Mouse (Mus musculus): ENCODE results near the gene Jph3.

The Jph3 gene

DNA sequence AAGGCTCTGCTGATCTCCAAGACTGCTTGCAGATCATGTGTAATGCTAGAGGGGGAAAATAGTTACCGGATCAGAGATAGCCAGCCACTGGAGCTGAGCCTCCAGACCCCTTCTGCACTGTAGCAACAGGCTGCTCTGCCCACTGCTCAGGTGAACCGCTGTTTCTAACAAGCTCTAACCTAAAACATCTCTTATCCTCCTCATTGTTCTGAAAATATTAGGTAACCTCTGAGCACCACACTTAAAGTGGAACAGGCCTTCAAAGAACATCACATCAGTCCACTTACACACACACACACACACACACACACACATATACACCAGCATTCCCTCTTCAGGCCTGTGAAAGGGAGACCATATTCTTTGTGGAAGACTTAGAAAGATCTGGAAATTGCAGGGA, 102.6 kb downstream of the Jph3 start:
- DNase-seq (ENCODE audit: low spot score) = no peak

DNA sequence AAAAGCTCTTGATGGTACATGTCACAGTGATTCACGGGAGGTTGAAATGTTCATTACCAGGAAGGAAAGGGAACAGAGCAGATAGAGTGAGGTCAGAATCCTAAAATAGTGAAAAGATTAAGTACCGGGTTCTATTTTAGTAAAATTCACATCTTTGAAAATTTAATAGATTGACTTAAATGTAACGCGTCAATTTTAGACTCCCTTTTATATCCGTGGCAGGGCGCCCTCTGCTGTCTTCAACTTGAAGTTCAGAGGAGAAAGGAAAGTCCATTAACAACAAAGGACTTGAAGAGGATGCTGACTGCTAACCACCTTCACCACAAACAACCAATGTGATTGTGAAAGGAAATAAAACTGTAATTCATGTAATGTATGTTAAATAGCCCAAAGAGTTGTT, 103.1 kb downstream of the Jph3 start:
- peak; percentile 78 for DNase-seq (ENCODE audit: low spot score)

DNA sequence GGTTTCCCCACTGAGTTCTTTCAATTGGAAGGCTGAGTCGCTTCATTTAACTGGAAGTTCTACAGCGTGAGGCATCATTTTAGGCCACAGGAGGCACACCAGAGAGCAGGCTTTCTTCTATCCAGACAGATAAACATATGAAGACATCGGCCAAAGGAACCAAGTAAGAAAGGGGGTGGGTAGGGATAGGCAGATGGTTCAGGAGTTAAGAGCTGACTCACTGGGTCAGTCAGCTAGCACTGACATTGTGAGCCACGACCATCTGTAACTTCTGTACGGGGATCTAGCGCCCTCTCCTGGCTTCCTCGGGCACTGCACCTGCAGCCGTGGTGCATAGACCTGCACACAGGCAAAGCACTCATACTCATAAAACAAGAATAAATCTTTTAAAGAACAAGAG, 111.8 kb downstream of the Jph3 start:
- no peak for DNase-seq (ENCODE audit: low spot score)

DNA sequence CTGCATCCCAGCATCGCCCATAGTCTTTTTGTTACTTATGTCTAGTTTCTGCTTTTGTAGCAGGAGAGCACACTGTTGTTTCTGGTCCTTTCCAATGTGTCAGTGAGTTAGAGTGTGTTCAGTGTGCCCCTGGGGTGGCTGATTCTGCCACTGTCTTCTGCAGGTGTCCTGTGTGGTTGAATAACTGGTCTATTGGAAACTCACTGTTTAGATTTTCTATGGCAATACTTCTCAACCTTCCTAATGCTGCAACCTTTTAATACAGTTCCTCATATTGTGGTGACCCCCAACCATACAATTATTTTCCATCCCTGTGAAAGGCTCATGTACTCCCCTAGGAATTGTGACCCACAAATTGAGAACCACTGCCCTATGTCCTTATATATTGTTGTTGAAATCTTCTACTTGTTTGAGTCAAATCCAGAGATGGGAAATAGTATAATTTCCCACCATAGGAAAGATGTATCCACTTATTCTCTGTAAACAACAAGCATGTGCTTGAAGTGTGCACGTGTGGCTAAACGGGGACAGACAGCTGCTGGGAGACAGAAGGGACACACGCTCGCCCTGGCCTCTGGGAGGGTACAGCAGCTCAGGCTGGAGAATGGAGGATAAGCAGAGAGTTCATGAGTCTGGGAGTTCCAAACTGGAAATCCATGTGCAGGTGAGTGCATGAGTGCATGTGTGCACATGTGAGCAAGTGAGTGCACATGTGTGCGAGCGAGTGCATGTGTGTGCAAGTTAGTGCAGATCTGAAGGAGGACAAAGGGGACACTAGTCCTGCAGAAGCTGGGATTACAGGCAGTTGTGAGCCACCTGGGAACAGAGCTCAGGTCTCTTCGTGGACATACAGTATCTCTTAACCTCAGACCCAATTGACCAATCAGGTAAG, 112.9 kb downstream of the Jph3 start:
- no peak for DNase-seq (ENCODE audit: low spot score)

DNA sequence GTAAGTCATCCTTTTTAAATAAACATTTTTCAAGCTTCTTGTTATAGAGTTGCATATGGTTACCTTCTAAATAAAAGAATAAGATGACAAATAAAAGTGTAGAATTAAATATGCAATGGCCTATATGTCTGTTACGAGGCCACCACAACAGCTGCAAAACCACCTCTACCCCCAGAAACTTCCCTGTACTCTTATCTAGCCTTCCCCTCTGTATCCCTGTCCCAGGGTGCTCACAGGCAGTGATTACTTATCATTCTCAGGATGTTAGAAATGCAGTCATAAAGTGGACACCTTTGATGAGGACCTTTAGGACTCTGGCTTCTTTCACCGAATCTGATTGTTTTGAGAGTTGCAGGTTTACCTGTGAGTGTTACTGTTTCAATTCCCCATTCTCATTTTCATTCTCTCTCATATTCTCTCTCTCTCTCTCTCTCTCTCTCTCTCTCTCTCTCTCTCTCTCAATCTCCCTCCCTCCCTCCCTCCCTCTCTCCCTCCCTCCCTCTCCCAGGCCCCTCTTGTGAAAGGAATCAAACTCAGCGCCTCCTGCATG, 113.8 kb downstream of the Jph3 start:
- no peak for DNase-seq (ENCODE audit: low spot score)
